Mouse (Mus musculus) ES-E14 (cell line): ENCODE measurements at regions not wholly inside any gene's neighbourhood (a gene's known extent, or its start where the extent isn't known, plus 50 kb on each side); places are given as distances from the start of the nearest gene placed in this dataset.

Experiments
- DNase-seq: peaks from one replicate; pipeline ENCODE4 v3.0.0-alpha.2; 2013; ENCODE audit warnings: low read depth, low spot score
- H3K27ac ChIP-seq: 2 replicates; pipeline ENCODE4 v1.5.1; 2012; ENCODE audit warnings: low read depth, mild to moderate bottlenecking, low read length, moderate library complexity, mixed read lengths; ENCODE audit not compliant: poor library complexity, insufficient read depth, severe bottlenecking
- H3K36me3 ChIP-seq: 2 replicates; pipeline ENCODE4 v1.6.1; 2012; ENCODE audit warnings: mild to moderate bottlenecking, low read length, moderate library complexity, mixed read lengths; ENCODE audit not compliant: control insufficient read depth, poor library complexity, insufficient read depth, severe bottlenecking
- H3K4me1 ChIP-seq, 2 experiments: fragments of 150-350 bp in 1 of 2; sonication (generic) in 1 of 2; 2 replicates each; pipeline ENCODE4 v1.6.1; 2012; ENCODE audit warnings: low read length in 2 of 2, mild to moderate bottlenecking in 1 of 2, mixed read lengths in 1 of 2; ENCODE audit not compliant: control insufficient read depth in 2 of 2, insufficient read depth in 2 of 2, poor library complexity in 1 of 2
- H3K4me3 ChIP-seq, 2 experiments: fragments of 150-350 bp in 1 of 2; sonication (generic) in 1 of 2; 2 replicates each; pipeline ENCODE4 v1.5.1; 2012; ENCODE audit warnings: low read length in 2 of 2, low read depth in 1 of 2, mild to moderate bottlenecking in 1 of 2, mixed read lengths in 1 of 2; ENCODE audit not compliant: insufficient read depth in 1 of 2, poor library complexity in 1 of 2, severe bottlenecking in 1 of 2
- H3K9ac ChIP-seq: 2 replicates; pipeline ENCODE4 v1.6.1; 2012; ENCODE audit warnings: low read depth, mild to moderate bottlenecking, low read length, mixed read lengths; ENCODE audit not compliant: poor library complexity, insufficient read depth, severe bottlenecking
- H3K9me3 ChIP-seq: fragments of 150-350 bp; sonication (generic); 2 replicates; pipeline ENCODE4 v1.6.1; 2012; ENCODE audit warnings: low read depth, mild to moderate bottlenecking, low read length; ENCODE audit not compliant: control insufficient read depth, insufficient read depth
- CHD2 ChIP-seq: IDR thresholded peaks from 2 replicates; pipeline ENCODE4 v1.6.1; 2014; ENCODE audit warnings: mild to moderate bottlenecking, low read depth, low read length, inconsistent platforms
- HCFC1 ChIP-seq: IDR thresholded peaks from 2 replicates; pipeline ENCODE4 v1.6.1; 2012; ENCODE audit warnings: low read length, inconsistent platforms, borderline replicate concordance; ENCODE audit not compliant: insufficient read depth
- MAFK ChIP-seq: IDR thresholded peaks from 2 replicates; pipeline ENCODE4 v1.6.1; 2014; ENCODE audit warnings: mild to moderate bottlenecking, low read depth, low read length, inconsistent platforms; ENCODE audit not compliant: insufficient read depth
- ZC3H11A ChIP-seq: IDR thresholded peaks from 2 replicates; pipeline ENCODE4 v1.6.1; 2012; ENCODE audit warnings: low read depth, mild to moderate bottlenecking, inconsistent platforms, low read length, borderline replicate concordance
- ZNF384 ChIP-seq: IDR thresholded peaks from 2 replicates; pipeline ENCODE4 v1.6.1; 2012; ENCODE audit warnings: low read depth, low read length, inconsistent platforms
- in situ Hi-C, 2 experiments: fragments of 600-800 bp; cut with MboI; formaldehyde crosslinking; loops; one replicate each; pipeline ENCODE4 v1.15.1; 2025; ENCODE audit warnings: low sequenced_read_pairs in 2 of 2, inconsistent platforms in 1 of 2; ENCODE audit not compliant: unreplicated experiment in 2 of 2

DNA sequence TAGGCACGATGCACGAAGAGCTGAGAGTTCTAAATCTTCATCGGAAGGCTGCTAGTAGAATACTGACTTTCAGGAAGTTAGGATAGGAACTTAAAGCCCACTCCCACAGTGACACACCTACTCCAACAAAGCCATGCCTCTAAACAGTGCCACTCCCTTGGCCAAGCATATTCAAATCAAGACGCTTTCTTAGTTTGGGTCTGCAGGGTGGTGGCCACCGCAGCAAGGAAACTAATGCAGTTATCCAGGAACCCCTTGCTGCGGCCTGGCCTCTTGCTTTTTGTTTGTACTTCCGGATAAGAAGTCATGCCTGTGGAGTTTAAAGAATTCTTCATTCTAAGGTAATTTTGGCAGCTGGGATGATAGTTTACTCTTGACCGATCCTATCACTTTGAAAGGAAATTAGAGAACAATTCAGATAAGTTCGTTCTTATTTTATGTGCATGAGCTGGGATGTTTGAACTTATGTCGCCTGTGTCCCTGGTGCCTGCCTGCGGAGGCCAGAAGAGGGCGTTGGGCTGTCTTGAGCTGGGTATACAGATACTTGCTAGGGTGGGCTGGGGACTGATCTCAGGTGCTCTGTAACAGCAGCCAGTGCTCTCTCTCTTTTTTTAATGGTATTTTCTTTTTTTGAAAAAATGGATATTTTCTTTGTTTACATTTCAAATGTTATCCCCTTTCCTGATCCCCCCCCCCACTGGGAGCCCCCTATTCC is 298.5 kb downstream of the Gm11011 start:
- Histone ChIP-seq H3K4me1 (peaks cover 3 to 11% of the 10 kb centered on the region in 2 experiments; a peak in 3 of 4 replicates), H3K9ac (no peak overlapping the region), H3K27ac (peak overlapping the region; percentile 74; the same call in 1 of the 2 replicates), H3K9me3 (no peaks in the 10 kb centered on the region), H3K36me3 (no peaks in the 10 kb centered on the region), H3K4me3 (0 out of 4 replicates have a peak overlapping the region, but pooled peaks of 1 of the 2 experiments have one; percentile 13)
- DNase-seq, result peak; percentile 56
- in situ Hi-C loops, result no loop called here
- no peak for TF ChIP-seq HCFC1

- peaks cover 2% of the 10 kb centered on the region; the same call in 1 of the 2 replicates for H3K36me3 ChIP-seq
- no peak for DNase-seq
- in situ Hi-C loops, result no loop called here
- TF ChIP-seq HCFC1, result no peak
- no peak for TF ChIP-seq CHD2
- TF ChIP-seq MAFK, result no peak
- TF ChIP-seq ZC3H11A, result no peak
- no peak for TF ChIP-seq ZNF384
- H3K9ac ChIP-seq, result no peak overlapping the region
- no peak overlapping the region for H3K27ac ChIP-seq
- H3K4me1 ChIP-seq, result peaks cover 0 to 7% of the 10 kb centered on the region in 2 experiments; a peak in 2 of 4 replicates
- H3K4me3 ChIP-seq, result no peak overlapping the region
- no peaks in the 10 kb centered on the region for H3K9me3 ChIP-seq
Observed at GRCm38 (mm10) chr2:169286701-169287100, 300.8 kb downstream of the Gm11011 start.

DNA sequence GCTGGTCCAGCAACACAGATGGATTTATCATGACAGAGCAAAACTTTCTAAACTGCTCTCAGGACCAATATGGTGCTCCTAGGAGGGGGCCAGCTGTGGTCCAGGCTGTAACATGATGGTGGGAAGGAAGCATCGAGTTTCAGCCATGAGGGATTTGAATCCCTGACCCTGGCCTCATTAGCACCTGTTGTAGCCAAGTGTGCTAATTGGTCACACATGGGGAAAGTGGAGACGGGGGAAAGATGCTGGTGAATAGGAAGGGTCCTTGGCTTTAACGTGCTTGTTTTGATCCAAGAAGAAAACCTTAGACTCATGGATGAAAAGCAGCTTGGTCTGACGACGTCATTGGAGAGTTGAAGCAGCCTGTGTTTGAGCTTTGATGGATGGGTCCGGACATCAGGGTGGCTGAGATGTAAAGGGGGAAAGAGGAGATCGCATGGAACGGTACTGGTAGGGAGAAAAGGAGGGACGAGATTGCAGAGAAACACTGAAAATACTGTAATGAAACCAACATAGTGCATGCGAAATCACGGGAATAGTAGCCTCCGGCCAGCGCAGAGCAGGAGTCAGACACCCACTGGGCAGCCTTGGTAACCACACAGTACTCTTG is 304.9 kb downstream of the Gm11011 start:
- in situ Hi-C loops, result no loop called here
- no peak for DNase-seq
- Histone ChIP-seq H3K27ac (no peak overlapping the region), H3K4me3 (no peak overlapping the region), H3K9me3 (no peaks in the 10 kb centered on the region), H3K36me3 (peaks cover 2% of the 10 kb centered on the region; the same call in 1 of the 2 replicates), H3K9ac (no peak overlapping the region), H3K4me1 (no peaks in the 10 kb centered on the region)
- TF ChIP-seq ZNF384, result no peak
- no peak for TF ChIP-seq MAFK
- TF ChIP-seq HCFC1, result no peak
- TF ChIP-seq ZC3H11A, result no peak
- TF ChIP-seq CHD2, result no peak

GRCm38 (mm10) chr2:169275371-169275770 is 312.2 kb downstream of the Gm11011 start:
- Histone ChIP-seq H3K36me3 (no peaks in the 10 kb centered on the region), H3K9ac (no peak overlapping the region), H3K9me3 (no peaks in the 10 kb centered on the region), H3K4me3 (no peak overlapping the region), H3K4me1 (peaks cover 0 to 10% of the 10 kb centered on the region in 2 experiments; a peak in 2 of 4 replicates), H3K27ac (no peak overlapping the region)
- no peak for TF ChIP-seq ZNF384
- TF ChIP-seq CHD2, result no peak
- no peak for TF ChIP-seq ZC3H11A
- TF ChIP-seq HCFC1, result no peak
- no peak for TF ChIP-seq MAFK
- no peak for DNase-seq
- in situ Hi-C loops, result no loop called here

- in situ Hi-C loops, result no loop called here
- TF ChIP-seq ZC3H11A (no peak), ZNF384 (no peak), HCFC1 (no peak), CHD2 (no peak), MAFK (no peak)
- no peak overlapping the region for H3K27ac ChIP-seq
Observed at GRCm38 (mm10) chr2:169274101-169274500, 313.4 kb downstream of the Gm11011 start.

More at GRCm38 (mm10) chr2:169274101-169274500, 313.4 kb downstream of the Gm11011 start:
- peaks cover 0 to 10% of the 10 kb centered on the region in 2 experiments; a peak in 2 of 4 replicates for H3K4me1 ChIP-seq
- H3K36me3 ChIP-seq, result no peaks in the 10 kb centered on the region
- no peak for DNase-seq
- H3K9ac ChIP-seq, result no peak overlapping the region
- no peak overlapping the region for H3K4me3 ChIP-seq
- 0 out of 2 replicates have a peak, but pooled peaks cover 1% of the 10 kb centered on the region for H3K9me3 ChIP-seq
